Mouse (Mus musculus) stomach, embryonic 15.5 days (tissue): ENCODE results near the gene Stk4. TPM values are rescaled to one million over a fixed set of nuclear protein-coding genes. Genes with fewer than 3 reads are reported as not detected.

Experiments used
- polyA plus RNA-seq: library from polyadenylated mRNA; unstranded; fragments of >200 nt; fragmentation: Nextera tagmentation; extraction: Ambion mirVana; gene quantifications from 2 replicates; pipeline ENCODE4 v1.2.1, GENCODE M21; 2015

Stk4 gene
- polyA plus RNA-seq, 1 experiment from 2014 or later: 16.4 TPM

Other genes with a start within 250 kb of the Stk4 start
- gene Ccn5, start 249.5 kb upstream of the Stk4 start, polyA plus RNA-seq: 0.19 TPM in 1 of 2 replicates, not detected in the other
- not detected in 2 replicates for gene Kcnk15, start 216.7 kb upstream of the Stk4 start, polyA plus RNA-seq
- 1.0 and 1.3 TPM in 2 replicates for gene Rims4, start 151.6 kb upstream of the Stk4 start, polyA plus RNA-seq
- 288 and 295 TPM in 2 replicates for gene Ywhab, start 75.4 kb upstream of the Stk4 start, polyA plus RNA-seq
- gene Pabpc1l, start 44.9 kb upstream of the Stk4 start, polyA plus RNA-seq: 1.3 and 1.5 TPM in 2 replicates
- gene Tomm34, start 847 bp downstream of the Stk4 start, polyA plus RNA-seq: 50.4 and 53.4 TPM in 2 replicates
- gene Kcns1, start 100.8 kb downstream of the Stk4 start, polyA plus RNA-seq: 0.14 and 0.28 TPM in 2 replicates
- 0.70 and 2.6 TPM in 2 replicates for gene Wfdc5, start 112.4 kb downstream of the Stk4 start, polyA plus RNA-seq
- not detected in 2 replicates for gene Wfdc12, start 120.3 kb downstream of the Stk4 start, polyA plus RNA-seq
- gene Wfdc15a, start 129.8 kb downstream of the Stk4 start, polyA plus RNA-seq: not detected in 2 replicates
- 50.4 and 55.9 TPM in 2 replicates for gene Wfdc15b, start 151.3 kb downstream of the Stk4 start, polyA plus RNA-seq
- gene Svs2, start 168.1 kb downstream of the Stk4 start, polyA plus RNA-seq: not detected in 2 replicates
- not detected in 2 replicates for gene Svs3b, start 186.3 kb downstream of the Stk4 start, polyA plus RNA-seq
- gene Svs4, start 208.1 kb downstream of the Stk4 start, polyA plus RNA-seq: not detected in 2 replicates
- gene Svs3a, start 218.9 kb downstream of the Stk4 start, polyA plus RNA-seq: not detected in 2 replicates
- gene Svs6, start 246.4 kb downstream of the Stk4 start, polyA plus RNA-seq: not detected in 2 replicates